Mouse (Mus musculus) forebrain, embryonic 15.5 days (tissue): Measurements from ENCODE around the gene 4930579F01Rik. TPM values are rescaled to one million over a fixed set of nuclear protein-coding genes. Genes with fewer than 3 reads are reported as not detected.

Experiments used
- ATAC-seq: fragments of 200-750 bp; cut with Nextera tagmentation; replicated peaks from 2 replicates; pipeline ENCODE4 v1.8.0; 2017; ENCODE audit warnings: mild to moderate bottlenecking, moderate TSS enrichment, moderate library complexity
- H3K27ac ChIP-seq: fragments of 300-500 bp; sonication (generic); replicated peaks from 2 replicates; pipeline ENCODE4 v1.5.1; 2015; ENCODE audit warnings: mild to moderate bottlenecking, inconsistent platforms
- H3K27me3 ChIP-seq: fragments of 300-500 bp; sonication (generic); 2 replicates; pipeline ENCODE4 v1.6.1; 2015; ENCODE audit warnings: inconsistent platforms
- H3K36me3 ChIP-seq: fragments of 300-500 bp; sonication (generic); 2 replicates; pipeline ENCODE4 v1.6.1; 2015; ENCODE audit warnings: mild to moderate bottlenecking, inconsistent platforms
- H3K4me1 ChIP-seq: fragments of 300-500 bp; sonication (generic); 2 replicates; pipeline ENCODE4 v1.6.1; 2015; ENCODE audit warnings: inconsistent platforms
- H3K4me2 ChIP-seq: fragments of 300-500 bp; sonication (generic); replicated peaks from 2 replicates; pipeline ENCODE4 v1.6.1; 2015; ENCODE audit warnings: mild to moderate bottlenecking, inconsistent platforms
- H3K4me3 ChIP-seq: fragments of 300-500 bp; sonication (generic); 2 replicates; pipeline ENCODE4 v1.5.1; 2015; ENCODE audit warnings: mild to moderate bottlenecking, inconsistent platforms
- H3K9ac ChIP-seq: fragments of 300-500 bp; sonication (generic); replicated peaks from 2 replicates; pipeline ENCODE4 v1.6.1; 2015; ENCODE audit warnings: mild to moderate bottlenecking, inconsistent platforms
- H3K9me3 ChIP-seq: fragments of 300-500 bp; sonication (generic); 2 replicates; pipeline ENCODE4 v1.6.1; 2016; ENCODE audit warnings: inconsistent platforms
- WGBS: fragments of 180-500 bp; shearing (Covaris S2); methylation state at CpG from one replicate; pipeline ENCODE4 v1.1.7; 2015; ENCODE audit warnings: mixed read lengths; 5-methylcytosine and 5-hydroxymethylcytosine counted together
- polyA plus RNA-seq: library from polyadenylated mRNA; unstranded; fragments of >200 nt; fragmentation: Nextera tagmentation; extraction: Ambion mirVana; gene quantifications from 2 replicates; pipeline ENCODE4 v1.2.1, GENCODE M21; 2015

4930579F01Rik gene
- polyA plus RNA-seq, 1 experiment from 2014 or later: not detected

GRCm38 (mm10) chr3:138175551-138175950 lies 18.1 kb downstream of the 4930579F01Rik start:
- 94% methylated on average over 6 of the region's 6 CpGs for WGBS
- H3K27me3 ChIP-seq: no peaks in the 10 kb centered on the region
- no peak overlapping the region for H3K4me2 ChIP-seq
- no peak overlapping the region for H3K4me3 ChIP-seq
- no peak overlapping the region for H3K27ac ChIP-seq
- no peak overlapping the region for H3K9ac ChIP-seq
- no peak for ATAC-seq
- H3K9me3 ChIP-seq: no peaks in the 10 kb centered on the region
- H3K36me3 ChIP-seq: no peaks in the 10 kb centered on the region
- H3K4me1 ChIP-seq: no peaks in the 10 kb centered on the region

DNA sequence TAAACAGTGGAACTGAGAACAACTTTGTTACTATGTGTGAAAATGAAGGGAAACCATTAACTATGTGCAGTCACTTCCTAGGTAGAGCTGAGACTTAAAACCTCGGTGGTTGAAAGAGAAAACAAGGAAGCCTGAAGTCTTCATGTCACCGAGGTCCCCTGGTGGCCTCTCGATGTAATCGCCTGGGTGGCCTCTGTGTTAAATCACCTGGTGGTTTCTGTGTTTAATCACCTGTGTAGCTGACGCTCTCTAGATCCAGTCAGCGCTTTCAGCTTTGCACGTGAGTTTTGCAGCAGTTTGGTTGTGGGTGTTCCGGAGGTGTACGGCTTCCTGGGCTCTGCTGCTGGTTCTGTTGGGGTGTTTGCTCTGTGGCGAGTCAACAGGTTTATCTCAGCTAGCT lies 20.3 kb downstream of the 4930579F01Rik start:
- H3K27ac ChIP-seq: no peak overlapping the region
- no peak for ATAC-seq
- 80% methylated on average over 10 of the region's 10 CpGs for WGBS

GRCm38 (mm10) chr3:138162553-138163183 lies 31.0 kb downstream of the 4930579F01Rik start:
- Histone ChIP-seq H3K9me3 (no peaks in the 10 kb centered on the region), H3K9ac (no peak overlapping the region), H3K4me1 (no peaks in the 10 kb centered on the region), H3K4me3 (no peak overlapping the region), H3K4me2 (no peak overlapping the region), H3K36me3 (no peaks in the 10 kb centered on the region), H3K27me3 (no peaks in the 10 kb centered on the region), H3K27ac (no peak overlapping the region)
- WGBS: 59% methylated on average over 4 of the region's 4 CpGs
- ATAC-seq: no peak

More for the DNA sequence above, 20.3 kb downstream of the 4930579F01Rik start:
- Histone ChIP-seq H3K27me3 (no peaks in the 10 kb centered on the region), H3K9ac (no peak overlapping the region), H3K4me2 (no peak overlapping the region), H3K36me3 (no peaks in the 10 kb centered on the region), H3K4me1 (no peaks in the 10 kb centered on the region), H3K4me3 (no peak overlapping the region), H3K9me3 (no peaks in the 10 kb centered on the region)

GRCm38 (mm10) chr3:138161623-138162022 lies 32.0 kb downstream of the 4930579F01Rik start:
- Histone ChIP-seq H3K4me1 (no peaks in the 10 kb centered on the region), H3K27me3 (no peaks in the 10 kb centered on the region), H3K9ac (no peak overlapping the region), H3K27ac (no peak overlapping the region), H3K4me3 (no peak overlapping the region), H3K9me3 (no peaks in the 10 kb centered on the region), H3K4me2 (no peak overlapping the region), H3K36me3 (no peaks in the 10 kb centered on the region)
- WGBS: 85% methylated on average over 10 of the region's 10 CpGs
- no peak for ATAC-seq

DNA sequence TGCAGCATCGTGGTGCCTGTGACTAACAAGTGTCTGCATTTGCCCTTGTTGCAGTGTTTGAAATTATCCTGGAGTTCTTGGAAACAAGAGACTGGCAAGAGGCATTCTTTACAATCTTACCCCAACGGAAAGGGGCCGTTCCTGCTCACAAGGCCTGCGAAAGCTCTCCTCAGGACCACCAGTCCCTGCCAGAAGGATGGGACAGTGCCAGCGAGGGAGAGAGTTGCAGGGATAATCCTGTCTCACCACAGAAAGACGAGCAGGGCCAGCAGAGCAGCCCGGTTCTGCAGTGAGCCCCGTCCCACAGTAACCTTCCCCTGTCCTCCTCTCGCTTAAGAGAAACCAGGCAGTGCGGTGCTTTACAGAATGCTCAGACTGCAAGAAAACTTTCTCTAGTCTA lies 37.0 kb downstream of the 4930579F01Rik start:
- Histone ChIP-seq H3K27ac (no peak overlapping the region), H3K4me3 (no peak overlapping the region), H3K36me3 (no peaks in the 10 kb centered on the region), H3K9me3 (no peaks in the 10 kb centered on the region), H3K4me1 (no peaks in the 10 kb centered on the region), H3K9ac (no peak overlapping the region), H3K27me3 (no peaks in the 10 kb centered on the region), H3K4me2 (no peak overlapping the region)
- 65% methylated on average over 10 of the region's 10 CpGs for WGBS
- ATAC-seq: no peak

DNA sequence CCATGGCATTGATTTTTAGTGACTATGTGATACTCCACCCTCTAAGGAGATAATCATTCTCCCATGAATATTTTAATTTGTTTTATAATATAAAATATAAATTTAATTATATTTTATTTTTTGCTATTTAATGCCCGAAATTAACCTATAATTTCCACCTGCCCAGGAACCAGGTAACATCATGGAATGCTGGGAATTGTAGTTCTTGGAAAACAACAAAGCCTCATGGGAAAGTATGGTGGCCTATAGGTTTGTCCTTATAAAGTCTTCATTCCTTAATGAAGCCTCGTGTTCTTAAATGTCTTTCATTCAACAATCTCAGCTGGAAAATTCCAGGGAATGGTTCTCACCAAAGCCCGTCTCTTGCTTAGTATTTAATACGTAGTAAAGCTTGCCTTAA lies 38.6 kb downstream of the 4930579F01Rik start:
- H3K27me3 ChIP-seq: no peaks in the 10 kb centered on the region
- 88% methylated on average over 4 of the region's 4 CpGs for WGBS
- no peaks in the 10 kb centered on the region for H3K9me3 ChIP-seq
- no peaks in the 10 kb centered on the region for H3K36me3 ChIP-seq
- no peak overlapping the region for H3K4me2 ChIP-seq
- H3K27ac ChIP-seq: no peak overlapping the region
- H3K9ac ChIP-seq: no peak overlapping the region
- no peak for ATAC-seq
- H3K4me3 ChIP-seq: no peak overlapping the region
- no peaks in the 10 kb centered on the region for H3K4me1 ChIP-seq

- Histone ChIP-seq H3K36me3 (no peaks in the 10 kb centered on the region), H3K4me3 (no peak overlapping the region), H3K9me3 (no peaks in the 10 kb centered on the region), H3K9ac (no peak overlapping the region), H3K27me3 (no peaks in the 10 kb centered on the region), H3K4me2 (no peak overlapping the region), H3K4me1 (no peaks in the 10 kb centered on the region), H3K27ac (no peak overlapping the region)
- WGBS: 97% methylated on average over 2 of the region's 2 CpGs
- ATAC-seq: no peak
These were observed 44.8 kb downstream of the 4930579F01Rik start for GRCm38 (mm10) chr3:138148811-138149210.

DNA sequence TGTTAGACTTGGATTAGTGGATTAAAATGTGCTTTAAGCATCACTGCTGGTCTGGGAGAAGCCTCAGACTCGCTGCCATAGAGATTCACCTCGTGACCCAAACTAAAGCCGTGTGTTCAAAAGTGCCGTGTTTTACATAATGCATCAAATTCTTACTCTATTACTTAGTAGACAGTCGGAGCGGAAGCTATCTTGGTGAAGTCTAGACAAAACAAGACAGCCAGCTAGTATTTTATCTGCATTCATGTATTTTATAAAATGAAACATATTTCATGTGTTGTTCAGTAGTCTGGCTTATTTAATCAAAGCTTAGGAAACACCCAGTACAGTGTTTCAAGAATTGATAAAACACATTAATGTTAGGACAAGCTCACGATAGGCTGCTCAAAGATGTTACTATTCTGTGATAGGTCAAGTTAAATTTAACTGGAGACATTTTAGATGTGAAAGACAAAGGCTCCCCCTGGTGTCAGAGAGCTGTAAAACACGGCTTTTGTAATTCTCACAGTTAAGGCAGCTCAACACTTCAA lies 48.9 kb downstream of the 4930579F01Rik start, which contains the start of gene Mttp:
TSS of gene Mttp (minus strand) at position 327 of the 530 bp plus-strand sequence.
- 1% methylated on average over 8 of the region's 8 CpGs for WGBS
- H3K9ac ChIP-seq: peak within 1 kb of the TSS; percentile 86
- peak within 1 kb of the TSS; percentile 100 for H3K27ac ChIP-seq
- peaks cover 6% of the 10 kb centered on the region for H3K4me1 ChIP-seq
- ATAC-seq: peak; percentile 10; the same call in 1 of the 2 replicates
- H3K4me3 ChIP-seq: peak within 1 kb of the TSS; percentile 87
- no peaks in the 10 kb centered on the region for H3K9me3 ChIP-seq
- H3K4me2 ChIP-seq: peak within 1 kb of the TSS; percentile 79
- no peaks in the 10 kb centered on the region for H3K27me3 ChIP-seq
- H3K36me3 ChIP-seq: no peaks in the 10 kb centered on the region

DNA sequence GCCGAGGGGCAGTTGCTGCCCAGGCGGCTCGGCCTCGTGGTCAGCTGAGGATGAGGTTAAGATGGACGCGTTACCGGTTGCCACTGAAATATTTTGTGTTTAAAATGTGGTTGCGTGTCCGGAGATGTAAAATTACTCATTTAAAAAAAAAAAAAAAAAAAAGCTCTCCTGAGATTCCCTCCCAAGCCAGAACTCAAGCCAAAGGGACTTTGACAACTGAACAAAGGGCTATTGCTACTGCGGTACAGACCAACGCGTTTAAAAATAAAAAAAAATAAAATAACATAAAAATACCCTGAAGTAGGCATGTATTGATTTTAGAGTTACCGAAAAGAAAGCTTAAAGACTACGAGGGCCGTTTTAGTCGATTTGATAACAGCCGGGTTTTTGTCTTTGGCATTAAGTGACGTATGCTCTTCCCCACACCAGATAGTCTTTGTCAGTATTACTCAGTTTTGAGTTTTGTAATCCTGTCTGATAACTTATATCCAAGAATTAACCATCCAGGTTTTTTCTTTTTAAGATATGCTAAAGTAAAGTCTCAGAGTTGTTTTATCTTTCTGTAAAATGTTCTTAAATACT lies 49.5 kb downstream of the 4930579F01Rik start:
- H3K4me1 ChIP-seq: peaks cover 6% of the 10 kb centered on the region
- peak overlapping the region; percentile 100 for H3K27ac ChIP-seq
- WGBS: 0% methylated on average over 18 of the region's 18 CpGs
- H3K4me3 ChIP-seq: peak overlapping the region; percentile 87
- H3K4me2 ChIP-seq: peak overlapping the region; percentile 79
- peak overlapping the region; percentile 86 for H3K9ac ChIP-seq
- ATAC-seq: no peak
- no peaks in the 10 kb centered on the region for H3K27me3 ChIP-seq
- no peaks in the 10 kb centered on the region for H3K9me3 ChIP-seq
- H3K36me3 ChIP-seq: no peaks in the 10 kb centered on the region

- WGBS: under 1% methylated on average over 70 of the region's 70 CpGs
These were observed 50.1 kb downstream of the 4930579F01Rik start, which contains the start of gene Trmt10a for GRCm38 (mm10) chr3:138143315-138144059. Gene Trmt10a (plus strand): TSS chr3:138143448.

DNA sequence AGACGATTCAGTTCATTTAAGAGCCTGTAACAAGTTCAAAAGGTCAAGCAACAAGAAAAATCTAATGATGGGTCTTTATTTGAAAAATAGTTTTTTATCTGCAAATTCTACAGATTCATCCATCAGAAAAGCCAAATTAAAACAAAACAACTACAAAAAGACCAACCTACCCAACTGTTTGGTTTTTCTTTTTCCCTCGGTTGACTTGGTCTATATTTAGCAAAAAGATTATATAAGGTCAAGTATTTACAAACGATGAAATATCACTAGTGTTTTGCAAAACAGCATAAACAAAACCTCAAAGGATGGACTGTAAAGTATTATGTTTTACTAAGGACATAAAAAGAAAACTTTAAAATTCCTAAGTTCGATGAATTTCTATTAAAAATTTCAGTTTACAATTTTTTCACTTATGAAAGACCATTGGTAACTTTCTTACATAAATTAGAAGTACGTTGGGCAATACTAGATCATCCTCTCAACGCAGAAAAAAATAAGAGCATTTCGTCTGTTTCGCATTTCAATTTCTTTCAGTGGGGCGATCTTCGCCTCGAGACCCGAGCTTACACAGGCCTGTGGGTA lies 50.8 kb downstream of the 4930579F01Rik start:
- Histone ChIP-seq H3K9me3 (no peaks in the 10 kb centered on the region), H3K4me2 (peak overlapping the region; percentile 43), H3K36me3 (no peaks in the 10 kb centered on the region), H3K27me3 (no peaks in the 10 kb centered on the region), H3K9ac (peak overlapping the region; percentile 86), H3K27ac (peak overlapping the region; percentile 100), H3K4me1 (peaks cover 6% of the 10 kb centered on the region), H3K4me3 (peak overlapping the region; percentile 87)
- WGBS: 7% methylated on average over 12 of the region's 12 CpGs
- ATAC-seq: no peak

More at GRCm38 (mm10) chr3:138143315-138144059, 50.1 kb downstream of the 4930579F01Rik start, which contains the start of gene Trmt10a:
- peak; percentile 99 for ATAC-seq
- Histone ChIP-seq H3K9me3 (no peaks in the 10 kb centered on the region), H3K27ac (peak within 1 kb of the TSS; percentile 100), H3K4me3 (peak within 1 kb of the TSS; percentile 87), H3K4me1 (peaks cover 6% of the 10 kb centered on the region), H3K27me3 (no peaks in the 10 kb centered on the region), H3K36me3 (no peaks in the 10 kb centered on the region), H3K9ac (peak within 1 kb of the TSS; percentile 86), H3K4me2 (peak within 1 kb of the TSS; percentile 79)
